Mouse (Mus musculus) layer of hippocampus, adult 2 months (tissue): ENCODE results near the gene Hipk1. TPM values are rescaled to one million over a fixed set of nuclear protein-coding genes. Genes with fewer than 3 reads are reported as not detected.

Experiments used
- DNase-seq, 2 experiments: peaks; one replicate each; pipeline ENCODE4 v3.0.0; 2022; ENCODE audit warnings: low spot score in 2 of 2
- H3K27ac ChIP-seq: fragments of 200-600 bp; 2 replicates; pipeline ENCODE4 v1.8.1; 2022
- H3K4me3 ChIP-seq: fragments of 200-600 bp; 2 replicates; pipeline ENCODE4 v1.8.1; 2022; ENCODE audit warnings: mild to moderate bottlenecking
- CTCF ChIP-seq: fragments of 200-600 bp; conservative IDR thresholded peaks from 2 replicates; pipeline ENCODE4 v1.8.1; 2022; ENCODE audit warnings: antibody characterized with exemption, mild to moderate bottlenecking, moderate library complexity
- total RNA-seq, 2 experiments: library from RNA; stranded (reverse); gene quantifications; 2 replicates each; pipeline ENCODE4 v1.2.3; 2021

The Hipk1 gene
- total RNA-seq, 2 experiments from 2014 or later = 128 to 134 TPM

DNA sequence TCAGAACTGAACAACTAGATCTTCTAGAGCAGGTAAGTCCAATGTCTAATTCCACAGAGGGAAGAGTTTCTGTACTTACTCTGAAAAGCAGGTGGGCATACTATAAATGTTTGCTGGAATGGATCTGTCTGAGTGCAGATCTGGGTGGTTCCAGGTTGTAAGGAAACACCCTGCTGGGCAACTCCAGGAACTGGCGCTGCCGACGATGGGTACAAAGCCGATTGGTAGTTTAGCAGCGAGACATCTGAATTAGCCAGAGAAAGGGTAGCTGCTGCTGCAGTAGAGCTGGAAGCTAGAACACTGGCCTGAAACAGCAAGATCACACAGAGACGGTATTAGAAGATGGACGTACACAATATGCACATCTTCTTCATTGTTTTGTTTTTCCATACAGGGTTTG, 32.9 kb downstream of the Hipk1 start:
- DNase-seq = no peak
- Histone ChIP-seq H3K4me3 (no peak overlapping the region), H3K27ac (no peak overlapping the region)
- TF ChIP-seq CTCF = peak; percentile 29; the same call in 1 of the 2 replicates

DNA sequence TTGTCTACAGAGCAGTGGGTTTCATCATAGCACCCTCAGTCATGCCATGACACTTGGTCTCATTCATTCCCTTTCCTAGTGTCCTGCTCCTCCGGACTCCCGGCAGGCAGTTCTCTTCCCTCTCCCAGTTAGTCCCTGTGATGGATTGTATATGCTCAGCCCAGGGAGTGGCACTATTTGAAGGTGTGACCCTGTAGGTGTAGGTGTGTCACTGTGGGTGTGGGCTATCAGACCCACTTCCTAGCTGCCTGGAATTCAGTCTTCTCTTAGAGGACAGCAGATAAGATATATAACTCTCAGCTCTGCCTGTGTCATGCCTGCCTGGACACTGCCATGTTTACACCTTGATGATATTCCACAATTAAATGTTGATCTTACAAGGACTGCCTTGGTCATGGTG, 34.4 kb downstream of the Hipk1 start:
- Histone ChIP-seq H3K27ac (no peak overlapping the region), H3K4me3 (no peak overlapping the region)
- TF ChIP-seq CTCF = no peak
- DNase-seq = no peak

DNA sequence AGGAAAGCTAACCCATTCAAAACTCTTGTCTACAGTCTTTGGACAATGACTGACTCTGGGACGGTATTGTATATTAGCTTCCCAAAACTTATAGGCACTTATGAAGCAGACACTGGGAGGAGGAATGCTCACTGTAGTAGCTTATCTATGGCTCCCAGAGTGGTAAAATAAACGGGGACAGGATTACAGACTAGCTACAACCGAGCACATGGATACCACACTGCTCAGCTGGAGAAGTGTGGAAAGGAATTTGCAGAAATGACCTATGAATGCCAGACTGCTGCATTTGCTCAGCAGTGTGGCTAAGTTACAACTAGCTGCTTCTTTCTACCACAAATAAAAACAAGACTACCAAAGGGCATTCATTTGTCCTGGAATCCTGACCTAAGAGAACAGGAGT, 36.0 kb downstream of the Hipk1 start:
- Histone ChIP-seq H3K27ac (no peak overlapping the region), H3K4me3 (no peak overlapping the region)
- no peak for TF ChIP-seq CTCF
- DNase-seq = no peak

DNA sequence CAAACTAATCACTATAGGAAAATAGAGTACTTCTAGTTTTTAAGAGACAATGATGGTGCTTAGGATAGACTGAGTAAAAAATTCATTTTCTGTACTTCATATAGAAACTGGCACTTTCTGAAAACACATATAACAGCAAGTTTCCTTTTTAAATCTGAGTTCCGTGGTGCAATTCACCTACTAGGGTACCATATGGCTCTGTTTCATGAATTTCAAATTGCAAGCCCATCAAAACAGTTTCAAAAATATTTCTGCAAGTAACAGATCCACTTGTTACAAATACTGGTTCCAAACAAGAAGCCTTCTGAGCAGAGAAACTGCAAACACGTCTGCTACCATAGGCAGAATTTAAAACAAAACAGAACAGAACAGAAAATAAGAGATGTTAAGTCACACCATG, 39.8 kb downstream of the Hipk1 start:
- no peak overlapping the region for H3K4me3 ChIP-seq
- no peak for DNase-seq
- H3K27ac ChIP-seq = no peak overlapping the region
- no peak for TF ChIP-seq CTCF

DNA sequence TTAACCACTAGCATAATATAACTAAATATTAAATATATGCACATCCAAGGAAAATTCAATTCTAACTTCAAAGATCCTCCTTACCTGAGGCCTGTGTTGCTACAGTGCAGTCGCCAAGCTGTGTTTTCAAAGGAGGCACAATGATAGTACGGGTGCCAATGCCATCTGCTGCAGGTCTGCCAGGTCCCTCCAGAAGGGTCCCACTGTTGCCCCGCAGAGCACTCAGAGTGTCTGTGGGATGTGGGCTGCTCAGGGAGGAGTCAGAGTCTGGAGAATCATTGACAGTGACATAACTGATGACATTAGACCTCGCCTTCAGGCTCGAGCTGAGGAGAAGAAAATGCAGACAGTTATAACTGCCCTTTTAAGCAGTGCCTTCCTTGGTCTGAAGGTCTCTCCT, 44.7 kb downstream of the Hipk1 start:
- TF ChIP-seq CTCF = no peak
- DNase-seq = no peak
- H3K27ac ChIP-seq = no peak overlapping the region
- H3K4me3 ChIP-seq = no peak overlapping the region

DNA sequence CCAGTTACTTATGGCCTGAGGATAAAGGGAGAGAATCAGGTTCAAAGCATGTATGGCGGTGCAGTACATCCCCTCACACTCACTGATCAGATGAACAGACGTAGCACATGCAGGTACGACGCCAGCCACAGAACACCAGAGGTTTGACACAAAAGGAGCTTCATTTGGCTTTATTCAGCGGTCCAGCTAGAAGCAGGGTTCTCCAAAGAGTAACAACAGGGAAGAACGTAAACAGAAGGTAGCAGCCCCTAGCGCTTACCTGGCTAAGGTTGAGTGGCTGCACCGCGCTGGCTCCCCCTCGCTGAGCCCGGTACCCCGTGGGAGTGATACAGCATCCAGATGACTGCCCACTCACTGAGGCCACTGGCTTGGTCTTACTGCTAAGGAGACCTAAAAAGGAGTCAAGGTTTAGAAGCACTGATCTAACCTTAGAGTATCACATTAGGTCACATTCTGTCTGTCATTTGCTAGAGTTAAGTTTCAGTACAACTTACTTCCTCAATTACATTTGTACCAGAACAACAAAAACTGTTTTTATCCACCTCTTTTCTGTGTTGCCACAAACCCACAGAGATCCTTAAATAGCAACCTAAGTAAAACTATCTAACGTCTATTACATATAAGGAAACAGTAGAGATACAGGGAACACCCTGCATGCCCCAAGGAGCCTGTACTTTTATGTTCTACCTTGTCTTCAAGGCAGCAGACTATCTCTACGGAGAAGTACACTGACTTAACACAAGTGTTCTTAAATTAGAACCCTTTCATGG, 46.2 kb downstream of the Hipk1 start:
- no peak for DNase-seq
- no peak overlapping the region for H3K27ac ChIP-seq
- no peak for TF ChIP-seq CTCF
- H3K4me3 ChIP-seq = no peak overlapping the region

DNA sequence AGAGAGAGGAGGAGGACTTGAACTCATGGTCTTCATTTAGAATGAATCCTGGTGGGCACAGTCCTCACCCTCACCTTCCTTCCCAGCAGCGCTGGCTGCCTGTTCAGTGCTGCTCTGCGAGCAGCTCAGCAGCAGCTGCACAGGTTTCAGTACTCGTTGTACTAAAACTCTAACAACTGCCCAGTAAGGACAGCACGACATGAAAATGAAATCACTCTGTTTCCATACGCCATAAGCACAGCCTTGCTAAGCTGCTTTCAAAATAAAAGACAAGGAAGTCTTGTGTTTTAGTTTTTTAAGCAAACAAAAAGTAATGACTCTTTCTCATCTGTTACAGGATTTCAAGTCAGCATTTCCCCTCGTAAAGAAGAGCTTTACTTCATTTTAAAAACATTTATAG, 48.2 kb downstream of the Hipk1 start:
- H3K4me3 ChIP-seq = no peak overlapping the region
- no peak for TF ChIP-seq CTCF
- DNase-seq = no peak
- no peak overlapping the region for H3K27ac ChIP-seq

DNA sequence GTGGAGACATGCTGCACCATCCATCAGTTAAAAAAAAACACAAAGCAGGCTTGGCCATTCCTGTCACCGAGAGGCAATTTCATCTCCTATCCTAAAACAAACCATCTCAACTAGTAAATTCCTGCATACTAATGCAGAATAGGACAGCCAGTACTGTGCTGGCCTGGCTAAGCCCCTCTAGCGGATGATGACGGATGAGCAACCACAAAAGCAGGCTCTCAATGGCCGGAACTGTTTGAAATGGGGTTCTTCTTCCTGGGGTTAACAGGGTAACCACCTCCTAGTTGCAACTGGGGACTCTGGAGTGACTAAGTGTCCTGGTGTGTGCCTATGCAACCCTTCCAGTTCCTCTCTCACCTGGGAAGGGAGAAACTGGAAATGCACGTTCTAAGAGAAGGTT, 51.0 kb downstream of the Hipk1 start:
- DNase-seq = no peak
- H3K27ac ChIP-seq = no peak overlapping the region
- H3K4me3 ChIP-seq = no peak overlapping the region
- peak; percentile 52 for TF ChIP-seq CTCF

DNA sequence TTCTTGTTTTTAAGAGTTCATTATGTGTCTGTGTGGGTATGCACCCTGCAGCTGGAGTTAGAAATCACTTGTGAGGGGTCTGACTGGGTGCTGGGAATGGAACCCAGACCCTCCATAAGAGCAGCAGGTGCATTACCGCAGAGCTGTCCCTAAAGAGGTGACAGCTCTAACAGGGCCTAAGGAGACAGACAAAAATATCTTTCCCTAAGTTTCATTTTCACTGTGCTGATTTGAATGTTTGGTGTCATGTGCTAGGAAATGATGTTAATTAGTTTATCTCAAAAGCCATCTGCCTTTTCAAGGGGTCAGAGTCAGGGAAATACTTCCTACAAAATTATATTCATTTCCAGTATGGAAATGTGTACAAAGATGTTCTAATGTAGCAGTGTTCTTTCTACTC, 52.0 kb downstream of the Hipk1 start, which contains the start of gene Gm10964:
Gene Gm10964 (plus strand): TSS at position 38 of the 400 bp plus-strand sequence.
- no peak for DNase-seq
- Histone ChIP-seq H3K4me3 (peak within 1 kb of the TSS; percentile 42), H3K27ac (peak within 1 kb of the TSS; percentile 81)
- no peak for TF ChIP-seq CTCF

DNA sequence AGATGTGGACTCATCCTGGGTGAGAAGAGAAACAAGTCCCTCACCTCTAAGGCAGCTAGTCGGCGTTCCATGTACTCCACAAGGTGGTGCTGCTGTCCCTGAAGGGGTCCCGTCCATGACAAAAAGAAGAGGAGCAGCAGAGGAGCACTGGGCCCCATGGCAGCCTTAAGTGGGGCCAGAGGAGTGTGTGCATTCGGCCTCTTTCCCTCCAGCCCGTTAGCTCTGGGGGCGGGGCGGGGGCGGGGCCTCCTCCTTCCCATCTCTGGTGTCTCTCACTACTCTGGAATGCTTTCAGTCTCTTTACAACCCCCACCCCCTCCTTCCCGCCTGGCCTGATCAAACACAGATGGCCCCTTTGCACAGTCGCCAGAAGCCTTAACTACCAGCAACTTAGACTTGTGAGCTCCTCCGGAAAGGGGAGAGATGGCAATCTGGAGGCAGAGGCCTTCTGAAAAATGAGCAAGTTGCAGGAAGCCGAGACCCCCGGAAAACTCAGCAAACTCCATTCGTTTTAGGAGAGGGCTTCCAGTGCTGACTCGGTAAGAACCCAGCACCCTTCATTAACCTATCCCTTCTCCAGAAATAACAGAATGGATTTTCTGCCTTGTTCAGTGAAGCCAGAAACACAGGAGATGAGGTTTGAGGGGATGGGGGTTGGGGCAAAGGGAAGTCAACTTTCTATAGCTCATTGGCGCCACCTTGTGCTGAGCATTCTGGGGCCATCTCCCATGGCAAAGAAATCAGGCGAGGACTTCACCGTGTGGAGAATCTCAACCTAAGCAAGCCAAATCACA, 53.4 kb downstream of the Hipk1 start, which contains the start of gene Olfml3:
Gene Olfml3 (minus strand): TSS at position 224 of the 794 bp plus-strand sequence.
- peak; percentile 89 to 91 for DNase-seq
- peak; percentile 89 for TF ChIP-seq CTCF
- H3K4me3 ChIP-seq = peak within 1 kb of the TSS; percentile 42
- H3K27ac ChIP-seq = peak within 1 kb of the TSS; percentile 81

DNA sequence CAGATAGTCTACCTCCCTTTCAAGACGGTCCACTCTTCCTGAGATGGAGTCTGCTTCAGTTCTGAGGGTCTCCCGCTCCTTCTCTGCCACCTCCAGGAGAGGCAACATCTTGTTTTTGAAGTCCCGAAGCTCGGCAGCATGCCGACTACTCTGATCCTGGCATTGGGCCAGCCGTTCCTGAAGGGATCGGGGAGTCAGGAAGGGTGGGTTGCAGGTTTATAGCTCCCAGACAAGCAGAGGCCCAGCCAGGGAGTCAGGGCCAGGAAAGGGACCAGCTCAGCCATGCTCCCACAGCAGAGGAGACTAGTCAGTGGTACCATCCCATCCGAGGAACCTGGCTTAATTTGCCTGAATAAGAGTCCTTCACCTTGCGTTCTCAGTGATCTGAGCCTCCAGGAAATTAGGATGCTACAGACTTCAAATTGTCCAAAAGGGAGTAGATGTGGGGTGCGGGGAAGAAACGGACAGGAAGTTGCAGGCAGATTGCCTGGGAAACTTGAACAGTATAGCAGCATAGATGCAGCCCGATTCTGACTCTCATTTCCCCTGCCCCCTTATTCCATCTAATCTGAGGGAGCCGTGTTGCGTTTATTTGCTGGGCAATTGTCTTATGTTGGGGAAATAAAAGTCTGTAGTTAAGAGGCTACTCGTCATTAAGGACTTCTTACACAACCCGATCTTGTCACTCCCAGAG, 54.2 kb downstream of the Hipk1 start:
- TF ChIP-seq CTCF = no peak
- Histone ChIP-seq H3K4me3 (peak overlapping the region; percentile 42), H3K27ac (peak overlapping the region; percentile 81)
- no peak for DNase-seq

DNA sequence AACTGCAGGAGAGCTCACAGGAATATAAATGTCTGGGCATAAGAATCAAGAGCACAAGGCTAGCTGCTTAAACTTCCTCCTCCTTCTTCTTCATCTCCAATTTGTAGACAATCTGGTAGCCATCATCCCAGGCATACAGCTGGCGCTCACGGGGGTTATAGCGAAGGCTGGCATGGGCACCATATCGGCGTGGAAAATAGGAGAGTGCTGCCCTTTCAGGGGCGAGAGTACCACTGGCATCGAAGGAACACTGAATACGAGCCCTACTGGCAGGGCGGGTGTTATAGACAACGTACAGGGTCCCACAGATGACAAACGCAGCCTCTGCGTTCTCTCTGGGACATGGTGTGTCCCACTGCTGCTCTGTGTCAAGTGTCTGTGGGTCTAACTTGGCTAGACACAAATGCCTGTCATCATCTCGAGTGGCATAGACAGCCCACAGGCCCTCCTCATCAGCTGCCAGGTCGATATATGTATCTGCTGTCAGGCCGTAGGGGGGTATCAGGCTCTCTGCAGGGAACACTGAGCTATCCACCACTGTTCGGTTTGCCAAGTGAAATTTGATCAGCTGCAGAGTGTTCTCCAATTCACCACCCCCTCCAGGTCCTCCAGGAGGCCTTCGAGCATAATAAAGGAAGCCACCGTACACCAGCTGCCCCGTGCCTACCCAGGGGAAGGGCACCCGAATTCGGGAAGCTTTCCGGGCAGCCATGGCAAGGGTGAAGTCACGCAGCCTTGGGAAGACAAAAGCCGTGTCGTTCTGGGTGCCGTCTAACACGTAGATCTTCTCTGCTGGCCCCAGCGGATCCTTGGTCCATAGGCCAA, 55.4 kb downstream of the Hipk1 start:
- peak overlapping the region; percentile 36; the same call in 1 of the 2 replicates for H3K27ac ChIP-seq

More for the DNA sequence above, 55.4 kb downstream of the Hipk1 start:
- H3K4me3 ChIP-seq = no peak overlapping the region
- no peak for DNase-seq
- TF ChIP-seq CTCF = no peak
